Mouse (Mus musculus) kidney, adult 8-10 months (tissue): ENCODE measurements around the gene Vwa2.

Source experiments
- DNase-seq, 2 experiments: peaks; one replicate each; pipeline ENCODE4 v3.0.0; 2022

Vwa2 gene

DNA sequence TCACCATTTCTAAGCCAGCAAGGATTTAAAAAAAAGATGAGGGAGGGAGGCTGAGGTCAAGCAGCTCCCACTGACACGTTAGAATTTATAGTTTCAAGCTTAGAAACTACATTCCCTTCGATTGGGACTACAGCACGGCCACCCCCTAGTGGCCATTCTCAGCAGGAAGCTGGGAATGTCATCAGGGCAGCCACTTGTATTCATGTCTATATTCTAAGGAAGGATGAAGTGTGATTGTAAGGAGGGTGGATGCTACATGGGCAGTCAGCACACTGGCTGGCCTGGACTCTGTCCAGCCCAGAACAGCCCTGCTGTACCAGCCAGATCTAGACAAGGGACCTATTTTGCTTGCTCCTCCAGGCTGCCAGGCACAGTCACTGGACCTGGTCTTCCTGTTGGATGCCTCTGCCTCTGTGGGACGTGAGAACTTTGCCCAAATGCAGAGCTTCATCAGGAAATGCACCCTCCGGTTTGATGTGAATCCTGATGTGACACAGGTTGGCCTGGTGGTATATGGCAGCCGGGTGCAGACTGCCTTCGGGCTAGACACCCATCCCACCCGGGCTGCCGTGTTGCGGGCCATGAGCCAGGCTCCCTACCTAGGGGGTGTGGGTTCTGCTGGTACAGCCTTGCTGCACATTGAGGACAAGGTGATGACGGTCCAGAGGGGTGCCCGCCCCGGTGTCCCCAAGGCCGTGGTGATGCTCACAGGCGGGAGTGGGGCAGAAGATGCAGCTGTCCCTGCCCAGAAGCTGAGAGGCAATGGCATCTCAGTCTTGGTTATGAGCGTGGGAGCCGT lies 34.6 kb downstream of the Vwa2 start:
- DNase-seq = peak in 1 of 2 experiments; percentile 57

DNA sequence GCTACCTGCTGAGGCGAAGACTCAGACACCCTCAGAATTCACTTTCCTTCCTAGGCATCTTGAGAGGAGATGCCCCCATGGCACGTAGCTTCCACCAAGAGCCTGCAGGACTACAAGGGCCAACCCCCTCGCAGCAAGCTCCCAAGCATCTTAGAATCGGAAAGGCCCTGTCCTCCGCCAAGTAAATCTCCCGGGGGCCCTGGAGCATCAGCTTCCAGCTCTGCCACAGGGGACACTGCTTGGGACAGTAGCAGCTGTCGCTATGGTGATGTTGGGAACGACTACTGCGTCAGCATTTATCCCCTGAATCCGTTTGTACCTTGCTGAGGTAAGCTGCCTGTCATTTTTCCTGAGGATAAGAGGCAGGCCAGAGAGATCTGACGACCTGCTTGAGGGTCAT lies 36.5 kb downstream of the Vwa2 start:
- no peak for DNase-seq

DNA sequence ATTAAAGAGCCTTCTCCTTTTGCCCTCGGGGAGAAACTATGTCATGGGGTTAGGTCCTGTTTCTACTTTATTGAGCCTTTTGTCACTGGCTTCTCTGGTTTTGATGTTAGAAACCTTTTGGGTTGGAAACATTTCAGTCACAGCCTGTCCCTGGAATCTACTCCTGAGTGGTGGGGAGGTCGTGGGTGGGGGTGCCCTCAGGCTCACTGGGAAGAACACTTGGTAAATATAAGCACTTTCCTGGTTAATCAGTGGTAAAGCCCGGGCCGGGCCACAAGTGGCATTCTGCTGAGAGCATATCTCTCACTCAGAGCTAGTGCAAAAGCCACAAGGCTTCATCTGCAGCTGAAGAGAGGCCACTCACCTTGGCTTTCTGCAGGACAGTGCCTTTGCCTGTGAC lies 39.7 kb downstream of the Vwa2 start:
- peak; percentile 65 to 69 for DNase-seq

DNA sequence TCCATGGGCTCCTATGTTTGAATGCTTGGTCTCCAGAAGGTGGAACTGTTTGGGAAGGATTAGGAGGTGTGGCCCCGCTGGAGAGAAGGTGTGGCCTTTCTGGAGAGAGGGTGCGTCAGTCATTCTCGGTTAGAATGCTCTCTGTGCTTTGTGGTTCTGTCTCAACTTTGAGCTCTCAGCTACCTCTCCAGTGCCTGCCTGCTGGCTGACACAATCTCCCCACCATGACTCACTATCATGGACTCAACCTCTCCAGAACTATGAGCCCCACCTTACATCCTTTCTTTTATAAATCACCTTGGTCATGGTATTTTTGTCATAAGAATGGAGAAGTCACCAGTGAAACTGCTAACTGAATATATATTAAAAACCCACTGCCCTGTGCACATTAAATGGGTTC lies 40.6 kb downstream of the Vwa2 start:
- DNase-seq = no peak

DNA sequence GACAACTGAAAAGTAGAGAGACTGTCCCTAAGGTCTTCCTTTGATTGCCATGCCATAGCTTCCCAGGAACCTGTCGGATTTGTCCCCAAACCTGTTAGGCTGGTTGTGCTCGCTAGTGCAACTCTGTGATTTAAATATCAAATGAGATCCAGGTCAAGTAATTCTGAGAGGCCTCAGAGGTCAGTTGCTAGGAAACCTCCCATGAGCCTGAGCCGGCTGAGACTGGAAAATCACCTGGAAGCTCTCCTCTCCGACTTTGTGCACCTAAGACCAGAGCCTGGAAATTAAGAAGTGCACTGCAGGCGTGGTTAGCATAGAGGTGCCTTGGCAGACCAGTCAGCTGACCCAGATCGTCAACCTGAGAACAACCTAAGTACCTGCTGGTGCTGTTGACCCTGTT lies 41.0 kb downstream of the Vwa2 start:
- DNase-seq = peak; percentile 71 to 90

DNA sequence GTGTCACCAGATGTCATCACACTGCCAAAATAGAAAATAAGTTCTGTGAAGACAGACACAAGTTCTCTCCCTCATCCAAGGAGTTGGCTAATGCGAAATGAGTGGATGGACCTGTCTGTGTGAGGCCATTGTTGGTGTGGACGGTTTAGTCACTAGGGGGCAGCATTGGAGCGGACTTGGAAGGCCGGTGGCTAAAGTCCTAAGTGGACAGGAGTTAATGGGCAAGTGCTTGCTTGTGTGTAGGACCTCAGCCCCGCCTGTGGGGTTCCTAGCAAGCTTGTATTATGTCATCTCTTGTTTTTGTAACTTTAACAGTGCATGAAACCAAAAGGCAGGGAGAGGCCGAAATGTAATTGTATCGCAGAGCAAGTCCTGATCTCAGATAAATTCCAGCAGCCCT lies 45.6 kb downstream of the Vwa2 start:
- peak; percentile 88 to 93 for DNase-seq

DNA sequence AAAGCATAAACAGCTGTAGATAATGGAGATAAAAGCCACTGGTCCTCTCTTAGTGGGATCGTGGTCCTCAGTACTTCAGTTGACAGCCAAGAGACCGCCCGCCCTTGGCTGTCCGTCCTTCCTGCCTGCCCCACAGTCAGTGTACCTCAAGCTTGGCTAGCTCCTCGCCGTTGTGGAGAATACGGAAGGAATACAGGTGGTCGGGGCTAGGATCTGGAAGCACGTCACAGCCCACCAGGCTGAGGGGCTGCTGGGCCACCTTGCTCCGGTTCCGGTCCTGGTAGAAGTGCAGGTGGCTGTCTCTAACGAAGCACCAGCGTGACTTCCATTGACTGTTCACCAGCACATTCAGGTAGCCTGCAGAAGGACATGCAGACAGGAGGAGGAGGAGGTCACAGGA lies 46.2 kb downstream of the Vwa2 start:
- DNase-seq = no peak

DNA sequence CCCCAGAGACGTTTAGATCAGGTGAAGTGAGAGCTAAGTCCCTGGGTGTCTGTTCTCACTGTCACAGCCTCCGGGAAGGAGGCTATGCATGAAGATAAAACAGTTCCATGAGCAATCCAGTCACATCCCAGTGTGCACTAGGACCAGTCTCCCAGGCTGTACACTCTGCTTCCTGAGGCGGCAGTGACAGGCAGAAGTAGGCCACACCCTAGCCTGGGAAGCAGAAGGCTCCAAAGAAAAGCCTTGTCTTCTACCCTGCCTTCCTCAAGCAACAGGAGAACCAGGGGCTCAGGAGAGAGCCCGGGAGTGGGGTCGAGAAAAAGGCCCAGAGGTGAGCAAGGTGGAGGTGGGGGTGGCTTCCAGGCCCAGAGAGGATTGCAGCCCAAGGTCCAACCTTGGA lies 47.7 kb downstream of the Vwa2 start:
- DNase-seq = no peak

DNA sequence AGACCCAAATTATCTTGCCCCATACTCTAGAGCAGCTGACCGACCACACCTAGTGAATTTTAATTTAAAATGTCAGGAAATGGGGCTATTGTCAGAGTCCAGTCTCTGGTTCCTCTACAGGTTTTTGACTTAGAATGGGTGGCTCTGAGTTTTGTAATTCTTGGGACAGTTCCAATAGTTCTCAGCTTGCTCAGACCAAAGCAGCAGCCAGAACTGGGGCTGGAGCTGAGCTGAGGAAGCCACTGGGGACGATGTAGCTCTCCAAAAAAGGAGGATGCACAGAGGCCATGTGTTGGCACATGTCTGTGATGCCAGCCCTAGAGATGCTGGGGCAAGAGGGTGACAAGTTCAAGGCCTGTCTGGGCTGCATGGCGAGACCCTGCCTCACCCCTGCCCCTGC lies 55.3 kb downstream of the Vwa2 start:
- DNase-seq = no peak

DNA sequence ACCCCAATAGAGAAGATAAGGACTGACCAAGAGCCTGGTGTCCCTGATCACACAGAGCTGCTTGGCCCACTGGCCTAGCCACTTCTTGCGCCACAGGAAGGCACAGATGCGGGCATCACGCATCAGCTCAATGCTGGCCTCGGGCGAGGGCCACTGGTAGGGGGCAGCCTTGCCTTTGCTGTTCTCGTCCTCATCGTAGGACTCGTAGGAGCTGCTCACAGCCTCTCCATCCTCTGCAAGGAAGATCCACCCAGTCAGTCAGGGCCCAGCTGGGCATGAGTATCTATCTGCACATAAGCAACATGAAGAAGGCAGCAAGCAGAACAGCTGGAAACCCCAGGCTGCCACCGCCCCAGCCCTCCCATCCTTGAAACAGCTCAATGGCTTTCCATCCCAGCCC lies 56.0 kb downstream of the Vwa2 start:
- no peak for DNase-seq

DNA sequence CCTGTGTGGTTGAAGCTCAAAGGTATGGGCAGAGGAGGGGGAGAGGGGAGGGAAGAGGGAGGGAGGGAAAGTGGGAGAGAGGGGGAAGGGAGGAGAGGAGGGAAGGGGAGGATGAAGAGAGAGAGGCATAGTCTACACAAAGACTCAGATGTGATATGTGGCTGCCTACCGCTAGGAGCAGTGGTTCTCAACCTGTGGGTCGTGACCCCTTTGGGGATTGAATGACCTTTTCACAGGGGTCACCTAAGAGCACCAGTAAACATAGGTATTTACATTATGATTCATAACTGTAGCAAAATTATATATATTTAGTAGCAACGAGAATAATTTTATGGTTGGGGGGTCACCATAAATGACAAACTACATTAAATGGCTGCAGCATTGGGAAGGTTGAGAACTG lies 59.8 kb downstream of the Vwa2 start:
- no peak for DNase-seq

DNA sequence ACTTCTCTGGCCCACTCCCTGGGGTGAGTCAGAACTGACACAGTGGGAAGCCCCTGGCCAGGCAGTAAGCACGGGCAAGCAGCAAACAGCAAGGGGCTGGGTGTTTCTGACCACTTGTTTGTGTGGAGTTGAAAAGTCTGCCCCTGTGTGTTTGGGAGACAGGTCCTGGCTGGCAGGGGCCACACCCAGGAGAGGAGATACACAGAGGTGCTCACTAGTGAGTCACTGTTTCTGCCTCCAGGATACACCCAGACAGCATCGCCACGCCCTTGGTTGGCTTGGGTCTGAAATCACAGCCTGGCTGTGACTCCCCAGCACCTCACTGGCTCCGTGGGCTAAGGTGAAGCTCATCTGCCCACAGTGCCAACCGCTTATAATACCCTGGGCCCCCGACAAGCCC lies 61.1 kb downstream of the Vwa2 start:
- DNase-seq = no peak

DNA sequence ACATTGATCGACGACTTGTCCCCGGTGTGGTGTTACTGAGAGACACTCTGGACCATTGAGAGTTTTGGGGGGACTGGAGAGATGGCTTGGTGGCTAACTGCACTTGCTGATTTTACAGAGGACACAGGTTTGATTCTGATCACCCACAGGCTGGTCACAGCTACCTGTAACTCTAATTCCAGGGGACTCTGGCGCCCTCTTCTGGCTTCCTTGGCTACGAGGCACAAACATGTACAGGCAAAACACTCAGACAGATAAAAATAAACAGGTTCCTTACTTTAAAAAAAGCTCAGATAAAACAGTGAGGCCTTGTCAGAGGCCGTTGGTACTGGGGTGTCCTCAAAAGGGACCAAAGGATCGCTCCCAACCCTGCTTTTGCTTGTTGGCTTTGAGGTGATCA lies 61.7 kb downstream of the Vwa2 start:
- peak in 1 of 2 experiments; percentile 31 for DNase-seq

DNA sequence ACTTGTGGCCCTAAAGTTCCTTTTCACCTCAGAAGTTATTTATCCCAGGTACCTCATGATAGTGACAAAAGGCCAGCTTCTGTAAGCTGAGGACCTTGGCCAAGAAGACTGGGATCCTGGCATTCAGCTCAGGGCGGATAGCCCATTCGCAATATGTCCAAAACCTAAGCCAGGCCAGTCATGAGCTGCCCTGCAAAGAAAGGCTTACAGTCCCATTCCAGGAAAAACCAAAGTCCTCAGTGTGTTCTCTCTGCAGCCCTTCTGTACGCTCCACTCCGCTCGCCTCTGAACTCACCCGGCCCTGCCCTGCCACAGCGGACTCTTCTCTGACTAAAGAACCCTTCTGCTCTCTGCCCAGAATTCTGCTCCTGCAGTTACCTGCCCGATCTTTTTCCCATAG lies 62.2 kb downstream of the Vwa2 start:
- DNase-seq = peak in 1 of 2 experiments; percentile 33

DNA sequence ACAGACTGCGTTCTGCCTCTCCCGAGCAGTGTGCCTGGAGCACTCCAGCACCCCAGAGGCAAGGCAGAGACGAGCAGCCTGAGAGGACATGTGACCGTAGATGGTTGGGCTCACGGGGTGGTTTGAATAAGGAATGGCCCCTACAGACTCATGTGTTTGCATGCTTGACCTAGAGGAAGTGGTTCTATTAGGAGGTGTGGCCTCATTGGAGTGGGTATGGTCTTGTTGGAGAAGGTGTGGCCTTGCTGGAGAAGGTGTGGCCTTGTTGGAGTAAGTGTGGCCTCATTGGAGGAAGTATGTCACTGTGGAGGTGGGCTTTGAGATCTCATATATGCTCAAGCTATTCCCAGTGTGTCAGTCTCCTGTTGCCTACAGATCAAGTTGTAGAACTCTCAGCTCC lies 63.9 kb downstream of the Vwa2 start:
- DNase-seq = no peak

DNA sequence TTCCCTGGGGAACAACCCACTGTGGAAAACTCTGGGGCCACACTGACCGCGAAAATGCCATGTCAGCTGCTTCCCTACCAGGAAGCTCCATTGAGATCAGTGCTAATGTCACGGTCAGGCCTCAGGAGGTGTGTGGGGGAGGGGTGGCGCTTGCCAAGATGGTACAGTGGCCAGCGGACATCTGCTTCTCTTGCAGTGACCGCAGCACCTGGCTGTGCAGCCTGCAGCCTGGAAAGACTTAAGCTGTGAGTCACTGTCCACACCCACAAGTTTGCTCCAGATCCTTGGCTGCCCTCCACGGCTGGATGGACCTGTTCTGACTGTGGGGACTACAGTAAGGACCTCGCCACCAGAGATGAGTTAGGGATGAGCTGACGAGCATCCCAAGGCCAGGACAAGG lies 65.8 kb downstream of the Vwa2 start:
- DNase-seq = peak; percentile 63 to 68

DNA sequence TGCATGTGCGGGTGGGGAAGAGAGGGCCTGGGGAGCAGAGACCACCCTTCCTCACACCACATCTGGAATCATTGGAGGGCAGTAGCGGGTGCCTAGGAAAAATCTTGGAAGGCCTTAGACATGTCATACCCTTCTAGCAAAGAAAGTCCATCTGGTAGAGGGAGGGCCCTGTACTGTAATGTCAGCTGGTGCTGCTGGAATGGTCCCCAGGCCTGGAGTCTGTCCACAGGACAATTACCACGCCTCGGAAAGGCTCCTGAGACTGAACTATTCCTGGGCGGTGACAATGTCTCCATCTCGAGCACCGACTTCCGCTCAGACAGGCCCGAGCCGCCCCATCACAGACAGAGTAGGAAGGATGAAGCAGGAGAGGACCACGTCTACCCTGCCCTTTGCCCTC lies 66.5 kb downstream of the Vwa2 start:
- no peak for DNase-seq

DNA sequence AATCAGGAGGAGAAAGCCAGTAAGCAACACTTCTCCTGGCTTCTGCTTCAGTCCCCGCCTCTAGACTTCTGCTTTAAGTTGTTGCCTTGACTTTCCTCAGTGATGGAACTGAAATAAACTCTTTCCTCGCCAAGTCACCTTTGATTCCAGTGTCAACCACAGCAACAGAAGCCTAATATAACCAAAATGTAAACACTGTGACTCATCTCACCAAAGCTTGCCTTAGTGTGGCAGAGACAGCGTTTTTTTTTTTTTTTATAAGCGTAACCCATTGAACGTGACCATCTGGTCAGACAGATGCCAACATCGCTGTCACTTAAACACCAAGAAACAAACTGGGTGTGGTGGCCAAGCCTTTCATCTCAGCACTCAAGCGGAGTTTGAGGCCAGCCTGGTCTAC lies 68.2 kb downstream of the Vwa2 start:
- DNase-seq = no peak

DNA sequence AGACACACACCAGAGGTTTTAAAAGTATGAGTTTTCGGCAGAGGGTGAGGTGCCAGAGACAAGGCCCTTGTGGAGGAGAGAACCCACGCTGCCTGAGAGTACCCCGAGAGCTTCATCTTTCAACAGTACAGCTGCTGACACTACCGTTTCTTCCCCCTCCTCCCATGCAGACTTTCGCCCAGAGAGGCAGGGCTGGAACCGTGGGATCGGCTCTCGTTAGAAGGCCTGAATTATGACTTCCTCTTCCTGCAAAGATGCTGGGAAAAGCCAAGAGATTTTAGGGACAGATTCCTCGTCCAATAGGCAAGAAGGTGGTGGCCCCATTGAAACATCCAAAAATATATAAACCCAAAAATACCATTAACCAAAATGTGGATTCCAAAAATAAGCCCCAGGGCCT lies 70.2 kb downstream of the Vwa2 start:
- DNase-seq = peak; percentile 41 to 65

DNA sequence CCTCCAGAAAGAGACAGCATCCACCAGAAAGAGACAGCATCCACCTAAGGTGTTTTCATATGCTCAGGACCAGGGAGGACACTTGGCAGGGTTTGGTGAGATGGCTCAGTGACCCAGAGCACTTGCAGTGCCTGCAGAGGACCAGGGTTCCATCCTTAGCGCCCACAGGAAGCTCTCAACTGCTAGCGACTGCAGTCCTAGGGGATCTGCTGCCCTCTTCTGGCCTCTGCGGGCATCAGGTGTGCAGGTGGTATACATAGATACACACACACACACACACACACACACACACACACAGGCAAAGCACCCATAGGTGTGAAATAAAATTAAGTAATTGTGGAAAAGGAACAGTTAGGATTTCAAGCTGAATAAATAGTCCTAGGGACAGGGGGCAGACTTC lies 70.8 kb downstream of the Vwa2 start:
- no peak for DNase-seq

DNA sequence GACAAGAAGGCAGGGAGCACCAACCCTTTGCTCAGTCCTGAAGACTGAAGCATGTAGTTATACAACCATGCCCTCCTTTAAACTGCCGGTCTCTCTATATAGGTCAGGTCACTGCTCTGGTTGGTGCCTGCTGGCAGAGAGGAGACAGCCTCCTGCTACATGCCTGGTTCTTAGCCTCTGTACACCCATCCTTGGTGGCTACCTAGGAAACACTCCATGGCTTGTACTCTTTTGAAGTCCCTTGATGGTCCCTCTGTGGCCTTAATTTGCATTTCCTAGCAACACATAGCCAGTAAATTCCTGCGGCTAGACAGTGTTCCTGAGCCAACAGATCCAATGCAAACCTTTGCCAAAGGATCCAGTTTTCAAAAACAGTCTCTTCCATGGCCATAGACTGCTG lies 71.6 kb downstream of the Vwa2 start:
- no peak for DNase-seq

DNA sequence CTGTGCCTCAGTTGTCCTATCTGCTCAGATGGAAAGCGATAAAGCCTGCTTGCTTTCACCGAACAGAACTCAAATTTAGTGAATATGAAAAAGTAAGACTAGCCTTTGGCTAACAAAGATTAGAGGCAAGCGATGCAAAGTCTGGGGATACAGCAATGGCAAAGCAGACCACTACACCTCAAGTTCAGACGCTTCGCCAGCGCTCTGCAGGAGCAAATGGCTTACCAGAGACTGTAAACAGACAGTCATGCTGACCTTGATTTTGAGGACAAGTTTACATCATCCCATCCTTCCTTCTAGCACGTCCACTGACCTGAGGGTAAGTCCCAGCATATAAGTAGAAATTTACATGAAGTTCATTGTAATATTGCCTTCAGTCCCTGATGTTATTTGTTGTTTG lies 72.2 kb downstream of the Vwa2 start:
- DNase-seq = no peak

DNA sequence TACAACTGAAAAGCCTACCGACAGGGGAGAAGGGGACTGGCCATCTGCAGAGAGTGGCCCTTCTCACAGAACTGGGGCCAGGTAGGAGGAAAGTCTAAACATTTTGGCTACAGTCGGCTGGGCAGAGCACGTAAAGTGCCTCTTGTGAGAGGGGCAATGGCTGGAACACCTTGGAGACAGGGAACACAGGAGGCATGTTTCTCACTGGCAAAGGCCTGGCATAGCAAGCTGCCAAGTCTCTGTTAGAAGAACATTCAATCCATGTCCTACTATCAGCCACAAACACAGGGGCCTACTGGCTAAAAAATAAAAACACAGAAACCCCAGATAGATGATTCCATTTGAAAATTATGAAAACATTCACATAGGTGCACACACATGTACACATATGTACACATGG lies 72.7 kb downstream of the Vwa2 start:
- DNase-seq = no peak

DNA sequence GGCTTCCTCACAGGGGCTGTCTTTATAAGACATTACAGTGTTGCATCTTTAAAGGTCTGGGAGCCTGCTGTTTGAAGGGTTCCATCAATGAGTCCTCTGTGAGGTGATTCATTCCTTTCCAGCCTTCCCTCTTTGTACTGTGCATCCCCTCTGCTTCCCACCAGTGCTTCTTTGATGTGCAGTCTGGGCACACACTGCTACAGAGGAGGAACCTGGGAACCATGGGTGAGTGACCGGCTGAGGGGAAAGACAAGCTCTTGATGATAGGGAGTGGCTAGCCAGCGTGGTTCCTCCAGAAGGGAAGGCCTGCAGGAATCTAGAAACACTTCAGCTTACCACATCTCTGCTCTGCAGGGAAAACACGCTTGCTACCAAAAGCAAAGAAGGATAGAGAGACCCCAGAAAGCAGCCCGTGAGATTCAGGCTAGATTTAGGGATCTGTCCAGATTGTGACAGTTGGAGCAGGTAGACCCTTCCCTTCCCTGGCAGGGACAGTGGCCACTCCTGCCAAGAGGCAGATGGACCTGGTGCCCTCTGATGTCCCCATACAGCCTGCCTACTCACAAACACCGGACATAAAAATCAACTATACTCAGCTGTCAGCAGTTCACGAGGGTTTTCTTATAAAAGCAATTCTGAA lies 74.0 kb downstream of the Vwa2 start:
- no peak for DNase-seq

DNA sequence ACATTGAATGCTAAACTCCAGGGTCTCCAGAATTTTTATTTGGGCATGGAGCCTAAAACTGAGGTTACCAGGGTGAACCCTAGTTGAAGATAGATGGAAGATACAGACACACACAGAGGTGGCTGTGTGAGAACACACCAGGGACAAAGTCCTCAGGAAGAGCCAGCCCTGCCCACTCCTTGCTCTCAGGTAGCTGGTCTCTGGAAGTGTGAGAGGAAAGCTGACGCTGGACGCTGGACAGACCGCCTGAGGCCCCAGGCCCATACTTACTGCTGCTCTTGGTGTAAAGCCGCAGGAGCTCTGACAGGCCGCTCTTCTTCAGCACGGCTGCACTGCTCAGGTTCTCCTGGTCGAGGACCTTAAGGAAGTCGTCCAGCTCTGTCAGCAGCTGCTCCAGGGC lies 75.8 kb downstream of the Vwa2 start:
- no peak for DNase-seq
